Mouse (Mus musculus): Measurements from ENCODE around the gene Fras1.

Gene Fras1

GRCm38 (mm10) chr5:96536937-96537336 lies 163.2 kb downstream of the Fras1 start:
- POLR2A ChIA-PET: no interaction called here
- CTCF ChIA-PET: no interaction called here

GRCm38 (mm10) chr5:96544112-96544511 lies 170.4 kb downstream of the Fras1 start:
- CTCF ChIA-PET: no interaction called here
- POLR2A ChIA-PET: no interaction called here

GRCm38 (mm10) chr5:96545994-96546393 lies 172.2 kb downstream of the Fras1 start:
- POLR2A ChIA-PET: no interaction called here
- CTCF ChIA-PET: no interaction called here

GRCm38 (mm10) chr5:96554940-96555679 lies 181.4 kb downstream of the Fras1 start:
- ChIA-PET CTCF (no interaction called here), POLR2A (interaction anchor here in 1 of 4 experiments (1.2 kb wide), 1 partner anchor 77 kb away, joined by 3 read pairs; no protein-coding TSS in a partner anchor)

- CTCF ChIA-PET: interaction anchor here in 1 of 4 experiments (0.6 kb wide), 1 partner anchor 130 kb away, joined by 10 read pairs; no protein-coding TSS in a partner anchor
- POLR2A ChIA-PET: interaction anchor here in 1 of 4 experiments (1.1 kb wide), 1 partner anchor 10 kb away, joined by 3 read pairs; no protein-coding TSS in a partner anchor
Observed at GRCm38 (mm10) chr5:96558049-96558804, 184.5 kb downstream of the Fras1 start.

GRCm38 (mm10) chr5:96574586-96574985 lies 200.8 kb downstream of the Fras1 start:
- POLR2A ChIA-PET: no interaction called here
- CTCF ChIA-PET: no interaction called here

GRCm38 (mm10) chr5:96578705-96579104 lies 204.9 kb downstream of the Fras1 start:
- ChIA-PET CTCF (no interaction called here), POLR2A (no interaction called here)

GRCm38 (mm10) chr5:96579938-96580337 lies 206.2 kb downstream of the Fras1 start:
- ChIA-PET POLR2A (no interaction called here), CTCF (no interaction called here)

GRCm38 (mm10) chr5:96584730-96585129 lies 211.0 kb downstream of the Fras1 start:
- CTCF ChIA-PET: no interaction called here
- POLR2A ChIA-PET: no interaction called here

GRCm38 (mm10) chr5:96590621-96591020 lies 216.9 kb downstream of the Fras1 start:
- POLR2A ChIA-PET: interaction anchor here in 1 of 4 experiments (1.0 kb wide), 1 partner anchor 280 kb away, joined by 3 read pairs; no protein-coding TSS in a partner anchor
- CTCF ChIA-PET: no interaction called here

- CTCF ChIA-PET: no interaction called here
- POLR2A ChIA-PET: no interaction called here
Observed at GRCm38 (mm10) chr5:96595793-96596192, 222.0 kb downstream of the Fras1 start.

DNA sequence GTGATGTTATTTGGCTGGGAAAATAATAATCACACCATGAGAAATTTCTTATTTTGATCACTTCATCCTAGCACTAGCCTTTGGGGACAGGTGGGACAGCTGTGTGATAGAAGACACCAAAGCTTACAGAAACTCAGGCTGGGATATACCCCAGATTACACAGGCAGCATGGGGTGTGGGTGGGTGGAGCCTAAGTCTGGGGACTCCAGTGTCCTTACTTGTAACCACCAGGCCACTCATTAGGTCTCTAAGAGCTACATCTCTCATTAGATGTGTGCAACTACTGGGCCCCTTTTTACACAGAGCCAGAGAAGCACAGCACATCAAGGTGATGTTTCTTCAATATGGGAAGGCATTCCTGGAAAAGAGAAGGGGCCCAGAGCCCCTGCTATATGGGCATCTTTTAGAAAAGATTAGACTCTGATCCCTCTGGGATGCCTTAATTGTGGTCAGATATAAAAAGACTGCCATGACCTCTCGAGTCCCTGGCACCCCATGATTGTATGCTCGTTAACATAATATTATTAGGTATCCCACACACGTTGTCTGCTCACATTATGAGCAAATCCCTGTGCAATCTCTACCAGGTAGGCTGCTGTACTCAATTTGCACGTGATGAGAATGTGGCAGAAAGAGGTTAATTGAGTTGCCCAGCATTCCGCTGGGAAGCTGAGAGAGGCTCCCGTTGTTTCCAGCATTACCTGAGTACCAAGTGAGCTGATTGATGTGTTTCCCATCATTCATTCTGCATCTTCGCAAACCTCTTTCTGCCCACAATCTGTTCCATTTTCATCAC lies 230.4 kb downstream of the Fras1 start:
- CTCF ChIA-PET: no interaction called here

GRCm38 (mm10) chr5:96608036-96608435 lies 234.3 kb downstream of the Fras1 start:
- CTCF ChIA-PET: interaction anchor here in 1 of 4 experiments (0.7 kb wide), 1 partner anchor 152 kb away, joined by 4 read pairs; no protein-coding TSS in a partner anchor
- POLR2A ChIA-PET: no interaction called here

More for the DNA sequence above, 230.4 kb downstream of the Fras1 start:
- POLR2A ChIA-PET: interaction anchor here in 1 of 4 experiments (1.2 kb wide), 1 partner anchor 11 kb away, joined by 3 read pairs; no protein-coding TSS in a partner anchor

DNA sequence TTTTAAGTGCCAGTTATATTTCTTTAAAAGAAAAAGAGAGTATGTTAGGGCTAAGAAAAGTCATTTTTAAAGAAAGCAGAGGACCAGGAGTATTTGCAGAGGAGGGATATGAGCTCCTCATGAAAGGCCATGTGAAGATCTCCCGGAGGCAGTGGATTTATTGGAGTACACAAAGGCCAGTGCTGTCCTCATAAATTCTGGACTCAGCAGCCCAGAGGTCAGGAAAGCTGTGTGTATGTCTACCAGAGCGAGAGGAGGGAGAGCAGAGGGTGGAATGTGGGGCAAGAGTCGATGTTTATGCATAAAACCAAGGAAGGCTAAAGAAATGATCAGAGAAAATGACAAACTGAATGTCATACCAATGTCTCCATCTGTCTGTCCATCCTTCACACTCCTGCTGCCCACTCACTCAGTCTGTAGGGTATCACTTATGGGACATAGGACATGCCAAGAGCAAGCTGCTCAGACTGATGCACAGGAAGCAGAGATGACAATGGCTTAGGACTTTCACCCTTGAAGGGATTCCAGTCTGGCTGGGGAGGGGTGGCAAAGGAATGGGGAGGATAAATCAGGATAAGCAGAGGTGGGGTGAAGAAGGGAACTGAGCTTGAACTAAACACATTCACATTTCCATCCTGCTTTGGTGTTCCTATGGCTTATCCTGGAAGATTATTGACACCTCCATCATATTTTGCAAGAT lies 235.0 kb downstream of the Fras1 start:
- ChIA-PET POLR2A (no interaction called here), CTCF (interaction anchor here in 1 of 4 experiments (0.6 to 0.7 kb wide), 2 partner anchors 153 to 1524 kb away, joined by 3 to 4 read pairs; no protein-coding TSS in a partner anchor)

GRCm38 (mm10) chr5:96612077-96612476 lies 238.3 kb downstream of the Fras1 start:
- POLR2A ChIA-PET: interaction anchor here in 1 of 4 experiments (0.6 kb wide), 1 partner anchor 151 kb away, joined by 9 read pairs; no protein-coding TSS in a partner anchor
- CTCF ChIA-PET: no interaction called here

DNA sequence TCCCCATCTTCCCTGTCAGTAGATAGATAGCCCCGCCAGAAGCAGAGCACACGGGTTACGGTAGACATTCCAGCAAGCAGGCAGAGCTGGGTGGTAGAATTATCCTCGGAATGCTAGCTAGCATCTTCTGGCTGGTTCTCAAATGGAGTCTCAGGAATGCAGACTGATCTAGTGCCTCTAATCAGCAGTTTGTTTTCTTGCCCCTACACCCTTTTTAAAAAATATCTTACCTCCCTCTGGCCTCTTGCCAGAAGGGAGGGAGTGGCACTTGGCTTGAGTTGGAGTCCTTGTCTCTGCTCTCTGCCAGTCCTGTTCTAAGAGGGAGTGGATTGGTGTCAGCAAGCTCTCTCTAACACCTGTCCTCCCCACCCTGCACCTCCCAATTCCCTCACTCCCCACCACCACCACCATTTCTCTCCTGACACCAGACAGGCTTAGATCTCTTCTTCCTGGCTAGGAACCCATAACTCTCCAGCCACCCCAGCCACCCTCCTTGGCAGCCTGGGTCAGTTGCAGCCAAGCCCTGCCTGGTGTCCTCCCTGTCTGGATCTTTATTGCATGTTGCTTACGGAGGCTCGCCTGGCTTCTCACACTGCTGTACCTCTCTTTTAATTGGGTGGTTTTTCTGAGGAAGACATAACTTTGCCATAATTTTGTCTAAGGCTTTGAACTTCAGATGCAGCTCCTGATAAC lies 243.3 kb downstream of the Fras1 start:
- CTCF ChIA-PET: no interaction called here

DNA sequence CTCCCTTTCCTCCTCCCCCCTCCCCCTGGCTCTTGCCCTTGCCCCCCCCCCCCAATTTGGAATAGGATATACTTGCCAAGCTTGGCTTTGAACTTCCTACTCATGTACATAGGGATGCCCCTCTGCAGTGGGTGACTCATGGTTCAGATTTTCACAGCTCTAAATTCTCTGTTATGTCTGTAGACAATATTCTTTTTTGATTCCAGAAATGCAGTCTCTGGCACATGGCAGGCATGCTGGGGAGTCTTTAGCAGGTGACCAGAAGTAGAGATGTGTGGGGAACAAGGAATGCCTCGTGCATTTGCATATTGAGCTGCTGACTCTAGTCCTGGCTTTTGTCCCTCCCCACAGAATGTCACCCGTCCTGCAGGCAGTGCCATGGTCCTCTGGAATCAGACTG lies 244.3 kb downstream of the Fras1 start:
- CTCF ChIA-PET: no interaction called here

More for the DNA sequence above, 243.3 kb downstream of the Fras1 start:
- POLR2A ChIA-PET: interaction anchor here in 1 of 4 experiments (0.7 kb wide), 1 partner anchor 360 kb away, joined by 3 read pairs; no protein-coding TSS in a partner anchor

DNA sequence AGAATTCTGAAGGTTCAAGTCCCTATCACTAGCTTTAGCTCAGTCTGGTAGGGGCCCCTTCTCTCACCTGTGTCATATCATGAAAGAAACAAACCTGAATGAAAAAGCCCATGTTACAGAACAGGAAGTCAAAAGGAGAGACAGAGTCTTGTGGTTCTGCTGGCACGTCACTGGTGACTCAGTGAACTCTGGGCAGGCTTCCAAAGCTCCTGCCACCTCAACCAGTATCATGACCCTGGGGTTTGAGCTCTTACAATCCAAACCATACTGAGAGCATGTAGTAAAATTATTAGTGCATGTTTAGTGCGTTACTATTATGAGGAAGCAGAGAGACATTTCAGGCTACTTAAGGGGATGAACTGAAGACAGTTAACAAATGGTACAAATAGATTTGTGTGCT lies 246.5 kb downstream of the Fras1 start:
- CTCF ChIA-PET: interaction anchor here in 1 of 4 experiments (0.5 kb wide), 1 partner anchor 20 kb away, joined by 3 read pairs; no protein-coding TSS in a partner anchor
- POLR2A ChIA-PET: no interaction called here

More for the DNA sequence above, 244.3 kb downstream of the Fras1 start:
- POLR2A ChIA-PET: no interaction called here
